Mouse (Mus musculus): Measurements from ENCODE around the gene Chchd5.

- TF ChIP-seq CTCF (IDR thresholded peaks at IDR 0.05; ENCODE audit: low read depth) (no peak), EP300 (IDR thresholded peaks at IDR 0.05; ENCODE audit: low read depth) (no peak)
These were observed 35.3 kb downstream of the Chchd5 start for GRCm38 (mm10) chr2:129164815-129165214.

Measured in liver, embryonic 14.5 days (tissue).